Mouse (Mus musculus) liver, embryonic 14.5 days (tissue): ENCODE measurements around the gene Pttg1ip. TPM values are rescaled to one million over a fixed set of nuclear protein-coding genes. Genes with fewer than 3 reads are reported as not detected.
A peak's percentile ranks its signal among the peaks of the same experiment; 100 is the strongest.

Experiments
- ATAC-seq: fragments of 200-750 bp; cut with Nextera tagmentation; 2 replicates; pipeline ENCODE4 v1.8.0; 2017; ENCODE audit warnings: moderate number of reproducible peaks, mild to moderate bottlenecking, moderate library complexity; ENCODE audit not compliant: insufficient read depth
- DNase-seq, 3 experiments: peaks; one replicate each; pipeline ENCODE4 v3.0.0-alpha.2; 2012 to 2013; ENCODE audit warnings: low read depth in 3 of 3, low spot score in 3 of 3
- H3K27ac ChIP-seq: fragments of 300-500 bp; sonication (generic); 2 replicates; pipeline ENCODE4 v1.5.1; 2014; ENCODE audit warnings: moderate library complexity, mild to moderate bottlenecking, control low read depth, inconsistent platforms
- H3K27me3 ChIP-seq: fragments of 300-500 bp; sonication (generic); 2 replicates; pipeline ENCODE4 v1.6.1; 2014; ENCODE audit warnings: mild to moderate bottlenecking, low read length, moderate library complexity; ENCODE audit not compliant: control insufficient read depth, insufficient read depth
- H3K36me3 ChIP-seq: fragments of 300-500 bp; sonication (generic); replicated peaks from 2 replicates; pipeline ENCODE4 v1.6.1; 2014; ENCODE audit warnings: low read depth; ENCODE audit not compliant: control insufficient read depth, insufficient read depth
- H3K4me1 ChIP-seq, 2 experiments: fragments of 200-500 bp in 1 of 2; fragments of 300-500 bp in 1 of 2; sonication (generic) in 1 of 2; replicated peaks; 2 replicates each; pipeline ENCODE4 v1.6.1; 2012 to 2014; ENCODE audit warnings: antibody characterized with exemption in 1 of 2, inconsistent platforms in 1 of 2, low read length in 1 of 2; ENCODE audit not compliant: control insufficient read depth in 2 of 2, insufficient read depth in 2 of 2
- H3K4me2 ChIP-seq: fragments of 300-500 bp; sonication (generic); 2 replicates; pipeline ENCODE4 v1.6.1; 2014; ENCODE audit warnings: low read depth, mild to moderate bottlenecking, control low read depth, moderate library complexity
- H3K4me3 ChIP-seq, 2 experiments: fragments of 200-500 bp in 1 of 2; fragments of 300-500 bp in 1 of 2; sonication (generic) in 1 of 2; 2 replicates each; pipeline ENCODE4 v1.5.1; 2012 to 2014; ENCODE audit warnings: low read depth in 2 of 2, low read length in 2 of 2, mild to moderate bottlenecking in 2 of 2, control low read depth in 1 of 2, inconsistent platforms in 1 of 2, moderate library complexity in 1 of 2; ENCODE audit not compliant: insufficient read depth in 1 of 2
- H3K9ac ChIP-seq: fragments of 300-500 bp; sonication (generic); replicated peaks from 2 replicates; pipeline ENCODE4 v1.6.1; 2014; ENCODE audit warnings: mild to moderate bottlenecking, control low read depth, moderate library complexity
- H3K9me3 ChIP-seq: fragments of 300-500 bp; sonication (generic); 2 replicates; pipeline ENCODE4 v1.6.1; 2016; ENCODE audit warnings: low read length, mixed read lengths; ENCODE audit not compliant: control insufficient read depth
- CTCF ChIP-seq: IDR thresholded peaks from 2 replicates; pipeline ENCODE4 v1.5.1; 2016; ENCODE audit warnings: antibody characterized with exemption, low read depth, control low read depth
- EP300 ChIP-seq: IDR thresholded peaks from 2 replicates; pipeline ENCODE4 v1.6.1; 2016; ENCODE audit warnings: antibody characterized with exemption, low read depth
- WGBS: fragments of 180-500 bp; shearing (Covaris S2); extraction: QIAGEN DNeasy Blood & Tissue Kit; methylation state at CpG from one replicate; pipeline ENCODE4 v1.1.7; 2014; ENCODE audit not compliant: insufficient replicate concordance; 5-methylcytosine and 5-hydroxymethylcytosine counted together
- polyA plus RNA-seq, 2 experiments: library from polyadenylated mRNA; depleted of rRNA in 1 of 2; stranded (reverse) in 1 of 2; unstranded in 1 of 2; fragments of >200 nt; fragmentation: Nextera tagmentation in 1 of 2; extraction: Ambion mirVana in 1 of 2; gene quantifications; 2 replicates each; pipeline versions ENCODE4 v1.2.1 to v1.2.3; 2012 to 2014

Gene Pttg1ip
- polyA plus RNA-seq, 2 experiments: 40.5 to 64.8 TPM

DNA sequence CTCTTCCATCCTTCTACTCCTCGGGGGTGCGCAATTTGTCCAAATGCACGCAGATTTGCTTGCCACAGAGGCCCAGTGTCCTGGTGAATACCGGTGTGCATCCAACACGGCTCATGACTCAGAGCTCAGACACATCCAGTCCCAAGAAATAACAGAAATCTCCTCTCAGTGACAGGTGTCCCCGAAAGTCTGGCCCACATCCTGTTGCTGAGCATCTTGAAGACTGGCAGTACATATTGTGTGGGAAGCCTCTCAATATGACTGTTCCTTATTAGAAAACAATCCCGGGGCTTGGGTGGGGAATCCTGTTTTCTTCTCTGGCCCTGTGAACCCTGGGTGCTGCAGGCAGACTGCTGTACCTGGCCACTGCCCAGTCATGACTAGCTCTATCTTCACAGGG lies 24.9 kb upstream of the Pttg1ip start:
- no peak for DNase-seq
- H3K4me1 ChIP-seq: peaks cover 0 to 10% of the 10 kb centered on the region in 2 experiments; a peak in 3 of 4 replicates
- no peak for ATAC-seq
- 77% methylated on average over 7 of the region's 7 CpGs for WGBS
- no peak overlapping the region for H3K9ac ChIP-seq
- H3K27me3 ChIP-seq: no peaks in the 10 kb centered on the region
- no peak overlapping the region for H3K27ac ChIP-seq
- TF ChIP-seq EP300: no peak
- TF ChIP-seq CTCF: no peak
- H3K4me2 ChIP-seq: no peak overlapping the region
- no peaks in the 10 kb centered on the region for H3K36me3 ChIP-seq
- no peak overlapping the region for H3K4me3 ChIP-seq
- no peaks in the 10 kb centered on the region for H3K9me3 ChIP-seq

DNA sequence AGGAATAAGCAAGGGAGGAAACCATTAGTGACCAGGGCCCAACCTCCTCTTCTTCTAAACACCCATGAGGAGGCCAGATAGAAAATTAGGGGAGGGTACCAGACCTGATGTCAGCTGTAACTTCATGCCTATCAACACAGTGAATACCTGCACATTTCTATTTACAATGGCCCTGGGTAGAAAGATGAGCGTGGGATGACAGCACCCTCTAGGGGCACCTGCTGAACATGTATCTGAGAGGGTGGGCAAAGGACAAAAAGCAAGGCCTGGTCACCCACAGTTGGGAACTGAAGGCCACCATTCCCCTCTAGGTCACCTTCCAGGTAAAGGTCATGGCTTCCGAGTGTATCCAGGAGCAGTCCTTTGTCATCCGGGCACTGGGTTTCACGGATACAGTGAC lies 23.9 kb upstream of the Pttg1ip start:
- Histone ChIP-seq H3K4me2 (no peak overlapping the region), H3K36me3 (no peaks in the 10 kb centered on the region), H3K4me3 (no peak overlapping the region), H3K27ac (no peak overlapping the region), H3K4me1 (peaks cover 0 to 13% of the 10 kb centered on the region in 2 experiments; a peak in 3 of 4 replicates), H3K9ac (no peak overlapping the region), H3K27me3 (no peaks in the 10 kb centered on the region), H3K9me3 (no peaks in the 10 kb centered on the region)
- TF ChIP-seq CTCF: peak; percentile 57
- TF ChIP-seq EP300: no peak
- no peak for DNase-seq
- ATAC-seq: no peak
- WGBS: 71% methylated on average over 4 of the region's 4 CpGs

DNA sequence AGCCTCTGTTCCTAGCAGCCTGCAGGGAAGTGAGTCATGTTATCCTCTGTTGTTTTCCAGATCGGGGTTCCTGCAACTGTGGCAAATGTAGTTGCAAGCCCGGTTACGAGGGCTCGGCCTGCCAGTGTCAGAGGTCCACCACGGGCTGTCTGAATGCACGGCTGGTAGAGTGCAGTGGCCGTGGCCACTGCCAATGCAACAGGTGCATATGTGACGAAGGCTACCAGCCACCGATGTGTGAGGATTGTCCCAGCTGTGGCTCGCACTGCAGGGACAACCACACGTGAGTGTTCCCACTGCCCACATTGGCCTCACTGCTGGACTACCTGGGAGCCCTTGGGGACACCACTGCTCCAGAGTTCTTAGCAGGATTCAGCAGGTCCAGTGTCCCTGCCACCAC lies 21.4 kb upstream of the Pttg1ip start:
- Histone ChIP-seq H3K27ac (no peak overlapping the region), H3K27me3 (no peaks in the 10 kb centered on the region), H3K9me3 (no peaks in the 10 kb centered on the region), H3K4me1 (peaks cover 0 to 13% of the 10 kb centered on the region in 2 experiments; a peak in 3 of 4 replicates), H3K4me2 (no peak overlapping the region), H3K36me3 (no peaks in the 10 kb centered on the region), H3K9ac (no peak overlapping the region), H3K4me3 (no peak overlapping the region)
- no peak for DNase-seq
- no peak for ATAC-seq
- TF ChIP-seq EP300 (no peak), CTCF (no peak)
- 75% methylated on average over 11 of the region's 11 CpGs for WGBS

DNA sequence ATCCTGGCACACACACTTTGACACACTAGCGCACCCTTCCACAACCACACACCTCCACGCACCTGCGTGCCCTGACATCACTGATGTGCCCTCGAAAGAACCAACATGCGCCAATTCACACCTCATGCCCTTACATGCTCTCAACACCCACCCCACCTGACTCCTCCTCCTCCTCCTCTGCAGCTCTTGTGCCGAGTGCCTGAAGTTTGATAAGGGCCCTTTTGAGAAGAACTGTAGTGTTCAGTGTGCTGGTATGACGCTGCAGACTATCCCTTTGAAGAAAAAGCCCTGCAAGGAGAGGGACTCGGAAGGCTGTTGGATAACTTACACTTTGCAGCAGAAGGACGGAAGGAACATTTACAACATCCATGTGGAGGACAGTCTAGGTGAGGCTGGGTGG lies 20.7 kb upstream of the Pttg1ip start:
- Histone ChIP-seq H3K27me3 (no peaks in the 10 kb centered on the region), H3K27ac (no peak overlapping the region), H3K4me1 (peaks cover 0 to 13% of the 10 kb centered on the region in 2 experiments; a peak in 3 of 4 replicates), H3K36me3 (no peaks in the 10 kb centered on the region), H3K9ac (no peak overlapping the region), H3K4me3 (no peak overlapping the region), H3K4me2 (no peak overlapping the region), H3K9me3 (no peaks in the 10 kb centered on the region)
- WGBS: 67% methylated on average over 9 of the region's 9 CpGs
- ATAC-seq: peak; percentile 51; the same call in 1 of the 2 replicates
- no peak for TF ChIP-seq CTCF
- DNase-seq: no peak

DNA sequence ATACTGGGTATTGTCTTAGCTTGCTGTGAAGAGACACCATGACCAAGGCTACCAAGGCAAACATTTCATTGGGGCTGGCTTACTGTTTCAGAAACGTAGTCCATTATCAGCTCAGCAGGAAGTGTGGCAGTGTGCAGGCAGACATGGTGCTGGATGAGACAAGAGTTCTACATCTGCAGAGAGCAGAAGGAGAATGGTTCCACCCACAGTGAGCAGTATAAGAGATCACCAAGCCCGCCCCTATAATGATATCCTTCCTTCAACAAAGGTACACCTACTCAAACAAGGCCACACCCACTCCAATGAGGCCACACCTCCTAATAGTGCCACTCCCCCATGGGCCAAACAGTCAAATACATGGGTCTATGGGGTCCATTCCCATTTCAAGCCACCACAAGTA lies 20.0 kb upstream of the Pttg1ip start:
- H3K36me3 ChIP-seq: no peaks in the 10 kb centered on the region
- 32% methylated on average over 2 of the region's 2 CpGs for WGBS
- no peak overlapping the region for H3K9ac ChIP-seq
- H3K27me3 ChIP-seq: no peaks in the 10 kb centered on the region
- no peak overlapping the region for H3K4me3 ChIP-seq
- no peak for DNase-seq
- no peak overlapping the region for H3K4me2 ChIP-seq
- H3K4me1 ChIP-seq: peaks cover 0 to 13% of the 10 kb centered on the region in 2 experiments; a peak in 3 of 4 replicates
- TF ChIP-seq EP300 (no peak), CTCF (no peak)
- ATAC-seq: peak; percentile 51; the same call in 1 of the 2 replicates
- no peak overlapping the region for H3K27ac ChIP-seq
- no peaks in the 10 kb centered on the region for H3K9me3 ChIP-seq
